Mouse (Mus musculus): ENCODE measurements around the gene Cachd1. TPM values are rescaled to one million over a fixed set of nuclear protein-coding genes. Genes with fewer than 3 reads are reported as not detected.
A peak's percentile ranks its signal among the peaks of the same experiment; 100 is the strongest.

The Cachd1 gene
- polyA plus RNA-seq (2015; fragmentation: Nextera tagmentation; extraction: Ambion mirVana): 6.4 and 7.0 TPM in 2 replicates

DNA sequence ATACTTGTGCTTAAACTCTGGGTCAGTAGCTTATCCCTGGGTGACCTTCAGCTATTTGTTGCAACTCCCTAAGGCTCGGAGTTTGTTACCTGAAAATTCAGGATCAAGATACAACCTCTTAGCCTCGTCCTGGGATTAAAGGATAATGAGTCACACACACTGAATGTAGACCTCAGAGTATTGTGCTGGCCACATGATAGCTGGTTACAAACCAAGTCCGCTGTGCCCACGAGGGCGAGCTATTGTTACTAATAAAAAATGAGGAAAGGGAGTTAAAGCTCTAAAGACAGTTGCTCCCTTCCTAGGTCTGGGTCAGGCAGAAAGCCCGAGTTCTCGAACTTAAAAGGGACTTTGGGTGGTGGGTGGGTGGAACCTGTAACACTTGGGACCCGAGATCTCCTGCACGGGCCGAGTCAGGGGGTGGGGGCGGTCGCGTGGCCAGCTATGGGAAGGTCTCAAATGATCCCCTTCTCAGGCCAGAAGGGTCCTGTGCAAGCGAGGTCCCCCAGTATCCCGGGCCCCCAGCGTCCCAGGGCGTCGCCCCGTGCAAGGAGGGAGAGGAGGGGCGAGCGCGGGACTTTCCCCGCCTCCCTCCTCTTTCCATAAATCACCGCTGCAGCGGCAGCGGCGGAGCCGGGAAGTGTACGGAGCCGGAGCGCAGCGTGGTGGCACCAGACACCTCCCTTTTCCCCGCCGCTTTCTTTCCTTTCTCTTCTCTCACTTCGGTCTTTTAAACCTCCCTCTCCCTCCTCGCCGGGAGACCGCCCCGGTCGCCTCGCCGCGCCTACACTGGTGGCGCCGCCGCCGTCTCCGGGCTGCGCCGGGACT is at the start of gene Cachd1:
Cachd1 (plus strand) TSS at position 633 of the 828 bp plus-strand sequence.
- Histone ChIP-seq H3K36me3 (ENCODE audit: control insufficient read depth, insufficient read depth, low read length) (no peaks in the 10 kb centered on the region), H3K27ac (replicated peaks) (peak within 1 kb of the TSS; percentile 93), H3K4me1 (replicated peaks; ENCODE audit: control insufficient read depth, insufficient read depth) (no peaks in the 10 kb centered on the region; the same call in none of the 2 replicates), H3K4me3 (ENCODE audit: low read depth, low read length) (peak within 1 kb of the TSS; percentile 88), H3K4me2 (replicated peaks; ENCODE audit: low read depth) (peak within 1 kb of the TSS; percentile 89), H3K27me3 (ENCODE audit: control insufficient read depth, insufficient read depth, low read length) (no peaks in the 10 kb centered on the region), H3K9ac (ENCODE audit: low read length) (peak within 1 kb of the TSS; percentile 87), H3K9me3 (ENCODE audit: control insufficient read depth, low read length) (no peaks in the 10 kb centered on the region)
- WGBS: 2% methylated on average over 33 of the region's 50 CpGs
- ATAC-seq (ENCODE audit: low FRiP score, low TSS enrichment): peak; percentile 90
- TF ChIP-seq EP300 (optimal IDR thresholded peaks at IDR 0.05): no peak
- peak; percentile 56 for TF ChIP-seq CTCF (IDR thresholded peaks at IDR 0.05; ENCODE audit: low read depth)
- peak; percentile 81 for DNase-seq (ENCODE audit: low spot score)

- 53% methylated on average over 5 of the region's 5 CpGs for WGBS
Observed at GRCm38 (mm10) chr4:100728896-100729479, 47.5 kb upstream of the Cachd1 start.

GRCm38 (mm10) chr4:100735098-100735935 is 41.2 kb upstream of the Cachd1 start:
- no peaks in the 10 kb centered on the region for H3K9me3 ChIP-seq (ENCODE audit: control insufficient read depth, low read length)
- H3K27ac ChIP-seq (replicated peaks): no peak overlapping the region
- no peak overlapping the region for H3K4me2 ChIP-seq (replicated peaks; ENCODE audit: low read depth)
- H3K4me3 ChIP-seq (ENCODE audit: low read depth, low read length): no peak overlapping the region
- no peaks in the 10 kb centered on the region for H3K27me3 ChIP-seq (ENCODE audit: control insufficient read depth, insufficient read depth, low read length)
- no peak for TF ChIP-seq EP300 (optimal IDR thresholded peaks at IDR 0.05)
- TF ChIP-seq CTCF (IDR thresholded peaks at IDR 0.05; ENCODE audit: low read depth): no peak
- H3K9ac ChIP-seq (ENCODE audit: low read length): no peak overlapping the region
- DNase-seq (ENCODE audit: low spot score) (no peak), ATAC-seq (ENCODE audit: low FRiP score, low TSS enrichment) (no peak)
- no peaks in the 10 kb centered on the region for H3K36me3 ChIP-seq (ENCODE audit: control insufficient read depth, insufficient read depth, low read length)
- H3K4me1 ChIP-seq (replicated peaks; ENCODE audit: control insufficient read depth, insufficient read depth): no peaks in the 10 kb centered on the region
- 72% methylated on average over 9 of the region's 9 CpGs for WGBS

More at GRCm38 (mm10) chr4:100728896-100729479, 47.5 kb upstream of the Cachd1 start:
- H3K36me3 ChIP-seq (ENCODE audit: control insufficient read depth, insufficient read depth, low read length): no peaks in the 10 kb centered on the region
- H3K27ac ChIP-seq (replicated peaks): no peak overlapping the region
- no peaks in the 10 kb centered on the region for H3K4me1 ChIP-seq (replicated peaks; ENCODE audit: control insufficient read depth, insufficient read depth)
- ATAC-seq (ENCODE audit: low FRiP score, low TSS enrichment): no peak
- no peaks in the 10 kb centered on the region for H3K9me3 ChIP-seq (ENCODE audit: control insufficient read depth, low read length)
- H3K4me2 ChIP-seq (replicated peaks; ENCODE audit: low read depth): no peak overlapping the region
- DNase-seq (ENCODE audit: low spot score): peak; percentile 18
- H3K9ac ChIP-seq (ENCODE audit: low read length): no peak overlapping the region
- peak; percentile 72 for TF ChIP-seq CTCF (IDR thresholded peaks at IDR 0.05; ENCODE audit: low read depth)
- TF ChIP-seq EP300 (optimal IDR thresholded peaks at IDR 0.05): no peak
- no peak overlapping the region for H3K4me3 ChIP-seq (ENCODE audit: low read depth, low read length)
- no peaks in the 10 kb centered on the region for H3K27me3 ChIP-seq (ENCODE audit: control insufficient read depth, insufficient read depth, low read length)

- Histone ChIP-seq H3K27me3 (ENCODE audit: control insufficient read depth, insufficient read depth, low read length) (no peaks in the 10 kb centered on the region), H3K36me3 (ENCODE audit: control insufficient read depth, insufficient read depth, low read length) (no peaks in the 10 kb centered on the region), H3K9me3 (ENCODE audit: control insufficient read depth, low read length) (no peaks in the 10 kb centered on the region), H3K4me2 (replicated peaks; ENCODE audit: low read depth) (no peak overlapping the region), H3K9ac (ENCODE audit: low read length) (no peak overlapping the region), H3K4me3 (ENCODE audit: low read depth, low read length) (no peak overlapping the region), H3K27ac (replicated peaks) (no peak overlapping the region), H3K4me1 (replicated peaks; ENCODE audit: control insufficient read depth, insufficient read depth) (no peaks in the 10 kb centered on the region)
- DNase-seq (ENCODE audit: low spot score): no peak
- TF ChIP-seq EP300 (optimal IDR thresholded peaks at IDR 0.05): no peak
- WGBS: 87% methylated on average over 9 of the region's 9 CpGs
- no peak for ATAC-seq (ENCODE audit: low FRiP score, low TSS enrichment)
Observed at GRCm38 (mm10) chr4:100735936-100736349, 40.5 kb upstream of the Cachd1 start.

- Histone ChIP-seq H3K9me3 (ENCODE audit: control insufficient read depth, low read length) (no peaks in the 10 kb centered on the region), H3K9ac (ENCODE audit: low read length) (no peak overlapping the region), H3K36me3 (ENCODE audit: control insufficient read depth, insufficient read depth, low read length) (no peaks in the 10 kb centered on the region), H3K27me3 (ENCODE audit: control insufficient read depth, insufficient read depth, low read length) (no peaks in the 10 kb centered on the region), H3K4me3 (ENCODE audit: low read depth, low read length) (no peak overlapping the region), H3K27ac (replicated peaks) (no peak overlapping the region), H3K4me1 (replicated peaks; ENCODE audit: control insufficient read depth, insufficient read depth) (no peaks in the 10 kb centered on the region), H3K4me2 (replicated peaks; ENCODE audit: low read depth) (no peak overlapping the region)
- no peak for ATAC-seq (ENCODE audit: low FRiP score, low TSS enrichment)
- TF ChIP-seq CTCF (IDR thresholded peaks at IDR 0.05; ENCODE audit: low read depth): no peak
- 85% methylated on average over 8 of the region's 8 CpGs for WGBS
- DNase-seq (ENCODE audit: low spot score): no peak
Observed at GRCm38 (mm10) chr4:100743615-100744014, 32.9 kb upstream of the Cachd1 start.

Data from stomach, postnatal 0 days (tissue).